Mouse (Mus musculus) forebrain, embryonic 14.5 days (tissue): ENCODE data around the gene Dtx3. TPM values are rescaled to one million over a fixed set of nuclear protein-coding genes. Genes with fewer than 3 reads are reported as not detected.
"Not testable (repeated sequence)": the region's sequence is repeated elsewhere in the genome, so short reads cannot be mapped to it uniquely, and the experiment has no call there.

Experiments
- ATAC-seq: fragments of 200-750 bp; cut with Nextera tagmentation; 2 replicates; pipeline ENCODE4 v1.8.0; 2017; ENCODE audit warnings: mild to moderate bottlenecking, moderate library complexity
- DNase-seq: peaks from one replicate; pipeline ENCODE4 v3.0.0-alpha.2; 2015; ENCODE audit warnings: low spot score
- H3K27ac ChIP-seq: fragments of 300-500 bp; sonication (generic); 2 replicates; pipeline ENCODE4 v1.5.1; 2014; ENCODE audit warnings: low read depth, mild to moderate bottlenecking, control low read depth, low read length, moderate library complexity
- H3K27me3 ChIP-seq: fragments of 300-500 bp; sonication (generic); replicated peaks from 2 replicates; pipeline ENCODE4 v1.6.1; 2014; ENCODE audit warnings: low read length, control low read depth, mixed read lengths; ENCODE audit not compliant: control insufficient read depth, insufficient read depth
- H3K36me3 ChIP-seq: fragments of 300-500 bp; sonication (generic); 2 replicates; pipeline ENCODE4 v1.6.1; 2014; ENCODE audit warnings: low read length, control low read depth; ENCODE audit not compliant: control insufficient read depth, insufficient read depth
- H3K4me1 ChIP-seq: fragments of 300-500 bp; sonication (generic); 2 replicates; pipeline ENCODE4 v1.6.1; 2014; ENCODE audit warnings: antibody characterized with exemption, low read length, control low read depth; ENCODE audit not compliant: control insufficient read depth, insufficient read depth
- H3K4me2 ChIP-seq: fragments of 300-500 bp; sonication (generic); 2 replicates; pipeline ENCODE4 v1.6.1; 2014; ENCODE audit warnings: mild to moderate bottlenecking, control low read depth, low read length
- H3K4me3 ChIP-seq: fragments of 300-500 bp; sonication (generic); 2 replicates; pipeline ENCODE4 v1.5.1; 2014; ENCODE audit warnings: low read depth, low read length, control low read depth
- H3K9ac ChIP-seq: fragments of 300-500 bp; sonication (generic); 2 replicates; pipeline ENCODE4 v1.6.1; 2014; ENCODE audit warnings: mild to moderate bottlenecking, low read length, control low read depth, moderate library complexity
- H3K9me3 ChIP-seq: fragments of 300-500 bp; sonication (generic); replicated peaks from 2 replicates; pipeline ENCODE4 v1.6.1; 2016; ENCODE audit warnings: low read length, control low read depth, mixed read lengths; ENCODE audit not compliant: control insufficient read depth
- WGBS: fragments of 180-500 bp; shearing (Covaris S2); extraction: QIAGEN DNeasy Blood & Tissue Kit; methylation state at CpG from one replicate; pipeline ENCODE4 v1.1.7; 2014; 5-methylcytosine and 5-hydroxymethylcytosine counted together
- polyA plus RNA-seq: library from polyadenylated mRNA; unstranded; fragments of >200 nt; fragmentation: Nextera tagmentation; extraction: Ambion mirVana; gene quantifications from 2 replicates; pipeline ENCODE4 v1.2.1, GENCODE M21; 2014

The Dtx3 gene
- polyA plus RNA-seq, 1 experiment from 2014 or later, result 148 TPM

- WGBS, result 68% methylated on average over 2 of the region's 2 CpGs
- H3K36me3 ChIP-seq, result peaks cover 50% of the 10 kb centered on the region
- DNase-seq, result no peak
Measured at GRCm38 (mm10) chr10:127198492-127198891, 3.0 kb upstream of the Dtx3 start.

GRCm38 (mm10) chr10:127197505-127198110, 2.1 kb upstream of the Dtx3 start:
- Histone ChIP-seq H3K27ac (peak overlapping the region; percentile 21; the same call in 1 of the 2 replicates), H3K27me3 (no peaks in the 10 kb centered on the region), H3K4me3 (no peak overlapping the region), H3K36me3 (peaks cover 50% of the 10 kb centered on the region), H3K4me1 (peaks cover 13% of the 10 kb centered on the region), H3K9ac (no peak overlapping the region), H3K9me3 (no peaks in the 10 kb centered on the region), H3K4me2 (no peak overlapping the region)
- 89% methylated on average over 11 of the region's 11 CpGs for WGBS
- DNase-seq (no peak), ATAC-seq (no peak)

More at GRCm38 (mm10) chr10:127198492-127198891, 3.0 kb upstream of the Dtx3 start:
- Histone ChIP-seq H3K27me3 (no peaks in the 10 kb centered on the region), H3K27ac (no peak overlapping the region), H3K9ac (no peak overlapping the region), H3K4me2 (no peak overlapping the region), H3K9me3 (no peaks in the 10 kb centered on the region), H3K4me1 (peaks cover 13% of the 10 kb centered on the region), H3K4me3 (no peak overlapping the region)
- ATAC-seq, result no peak

- DNase-seq (no peak), ATAC-seq (no peak)
- peak overlapping the region; percentile 21; the same call in 1 of the 2 replicates for H3K27ac ChIP-seq
- H3K36me3 ChIP-seq, result peaks cover 50% of the 10 kb centered on the region
- no peaks in the 10 kb centered on the region for H3K27me3 ChIP-seq
- peaks cover 13% of the 10 kb centered on the region for H3K4me1 ChIP-seq
- no peak overlapping the region for H3K4me3 ChIP-seq
- no peak overlapping the region for H3K4me2 ChIP-seq
- no peaks in the 10 kb centered on the region for H3K9me3 ChIP-seq
- no peak overlapping the region for H3K9ac ChIP-seq
- 87% methylated on average over 8 of the region's 8 CpGs for WGBS
Measured at GRCm38 (mm10) chr10:127197104-127197503, 1.6 kb upstream of the Dtx3 start.

GRCm38 (mm10) chr10:127196392-127196791, 864 bp upstream of the Dtx3 start:
- peaks cover 13% of the 10 kb centered on the region for H3K4me1 ChIP-seq
- H3K27me3 ChIP-seq, result no peaks in the 10 kb centered on the region
- 3% methylated on average over 5 of the region's 5 CpGs for WGBS
- peak overlapping the region; percentile 77 for H3K4me2 ChIP-seq
- peaks cover 47% of the 10 kb centered on the region for H3K36me3 ChIP-seq
- H3K4me3 ChIP-seq, result peak overlapping the region; percentile 95
- peak overlapping the region; percentile 88; the same call in 1 of the 2 replicates for H3K27ac ChIP-seq
- H3K9me3 ChIP-seq, result no peaks in the 10 kb centered on the region
- peak; percentile 46 for ATAC-seq
- peak; percentile 67 for DNase-seq
- H3K9ac ChIP-seq, result peak overlapping the region; percentile 98

GRCm38 (mm10) chr10:127194428-127195327, 850 bp downstream of the Dtx3 start:
- Histone ChIP-seq H3K4me1 (peaks cover 17% of the 10 kb centered on the region), H3K36me3 (peaks cover 39% of the 10 kb centered on the region)

GRCm38 (mm10) chr10:127193011-127193410, 2.5 kb downstream of the Dtx3 start:
- no peak overlapping the region for H3K4me3 ChIP-seq
- DNase-seq (no peak), ATAC-seq (no peak)
- WGBS, result 87% methylated on average over 9 of the region's 9 CpGs
- peaks cover 26% of the 10 kb centered on the region for H3K4me1 ChIP-seq
- H3K9me3 ChIP-seq, result no peaks in the 10 kb centered on the region
- H3K27me3 ChIP-seq, result no peaks in the 10 kb centered on the region
- H3K36me3 ChIP-seq, result peaks cover 22% of the 10 kb centered on the region
- H3K9ac ChIP-seq, result no peak overlapping the region
- H3K27ac ChIP-seq, result no peak overlapping the region
- no peak overlapping the region for H3K4me2 ChIP-seq

More at GRCm38 (mm10) chr10:127194428-127195327, 850 bp downstream of the Dtx3 start:
- peak overlapping the region; percentile 98 for H3K9ac ChIP-seq
- WGBS, result 26% methylated on average over 22 of the region's 22 CpGs
- no peaks in the 10 kb centered on the region for H3K9me3 ChIP-seq
- peak overlapping the region; percentile 95 for H3K4me3 ChIP-seq
- peak; percentile 51 for ATAC-seq
- H3K27me3 ChIP-seq, result no peaks in the 10 kb centered on the region
- peak; percentile 43 for DNase-seq
- H3K4me2 ChIP-seq, result peak overlapping the region; percentile 77
- H3K27ac ChIP-seq, result peak overlapping the region; percentile 88

GRCm38 (mm10) chr10:127192057-127192328, 3.5 kb downstream of the Dtx3 start:
- not testable (repeated sequence) for H3K9ac ChIP-seq, H3K27me3 ChIP-seq, H3K27ac ChIP-seq, H3K4me3 ChIP-seq, DNase-seq, H3K9me3 ChIP-seq, H3K4me2 ChIP-seq, ATAC-seq
- peaks cover 20% of the 10 kb centered on the region for H3K36me3 ChIP-seq
- WGBS, result 81% methylated on average over 1 of the region's 1 CpGs
- peaks cover 31% of the 10 kb centered on the region for H3K4me1 ChIP-seq

- Histone ChIP-seq H3K4me1 (peaks cover 28% of the 10 kb centered on the region), H3K4me3 (no peak overlapping the region), H3K9me3 (no peaks in the 10 kb centered on the region), H3K36me3 (peaks cover 20% of the 10 kb centered on the region), H3K4me2 (no peak overlapping the region), H3K27ac (no peak overlapping the region), H3K27me3 (no peaks in the 10 kb centered on the region), H3K9ac (no peak overlapping the region)
- DNase-seq (no peak), ATAC-seq (no peak)
- 78% methylated on average over 19 of the region's 19 CpGs for WGBS
Measured at GRCm38 (mm10) chr10:127191191-127192056, 4.1 kb downstream of the Dtx3 start.
